Mouse (Mus musculus) right cerebral cortex, adult 18-20 months (tissue): ENCODE measurements around the gene Col6a2.

Experiments
- DNase-seq: peaks from one replicate; pipeline ENCODE4 v3.0.0; 2022; ENCODE audit warnings: mixed read lengths

Gene Col6a2

DNA sequence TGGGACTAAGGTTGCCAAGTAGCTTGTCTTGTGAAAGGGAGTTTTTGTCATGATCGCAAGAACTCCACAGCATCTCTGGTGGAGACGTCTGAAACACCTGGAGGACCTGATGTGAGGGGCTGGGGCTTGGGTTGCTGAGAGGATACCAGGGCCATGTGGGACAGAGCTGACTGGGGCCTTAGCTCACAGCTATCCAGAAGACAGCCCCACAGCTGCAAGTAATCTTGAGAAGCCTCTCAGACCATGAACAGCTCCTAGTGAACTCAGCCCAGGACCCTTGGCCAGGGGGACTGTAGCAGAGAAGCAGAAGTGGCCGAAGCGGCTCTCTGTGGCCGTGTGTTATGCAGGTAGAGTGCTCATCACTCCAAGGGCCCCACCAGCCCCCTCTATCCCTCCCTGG is 11.2 kb upstream of the Col6a2 start:
- no peak for DNase-seq

DNA sequence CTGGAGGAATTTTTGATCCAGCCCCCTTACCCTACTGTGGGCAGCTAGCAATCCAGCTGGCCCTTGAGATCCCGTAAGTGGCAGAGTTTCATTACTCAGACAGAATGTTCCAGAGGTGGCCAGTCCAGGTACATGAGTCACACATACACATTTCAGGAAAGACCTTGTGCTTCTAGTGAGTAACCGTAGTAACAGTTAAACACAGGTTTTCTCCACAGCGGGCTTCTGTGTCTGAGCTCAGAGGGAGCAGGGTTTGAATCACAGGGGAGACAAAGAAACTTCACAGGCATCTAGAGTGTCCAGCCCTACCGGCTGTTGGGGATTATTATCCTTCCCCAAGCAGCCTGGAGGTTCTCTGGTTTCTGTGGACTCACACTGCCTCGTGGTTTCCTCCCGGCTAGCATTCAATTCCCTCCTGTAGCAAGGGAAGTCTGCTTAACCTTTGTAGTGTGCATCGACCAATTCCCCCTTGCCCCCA is 10.7 kb upstream of the Col6a2 start:
- no peak for DNase-seq

DNA sequence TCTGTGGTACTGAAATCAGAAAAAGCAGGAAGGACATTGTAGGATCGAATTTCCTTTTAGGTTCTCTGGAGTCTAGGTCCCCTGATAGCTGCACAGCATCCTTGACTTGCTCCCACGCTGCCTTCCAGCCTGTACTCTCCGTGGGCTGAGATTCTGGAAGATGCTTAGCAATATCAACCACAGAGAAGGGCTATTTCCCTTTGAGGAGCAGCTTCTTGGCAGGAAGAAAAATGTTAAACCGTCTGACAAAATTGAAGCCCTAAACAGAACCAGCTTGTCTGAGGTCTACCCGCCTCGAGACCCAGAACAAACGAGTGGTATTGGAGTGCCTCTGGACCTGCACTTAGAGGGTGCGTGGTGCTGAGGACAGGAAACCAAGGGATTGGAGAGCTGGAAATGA is 9.2 kb upstream of the Col6a2 start:
- DNase-seq = peak; percentile 69

DNA sequence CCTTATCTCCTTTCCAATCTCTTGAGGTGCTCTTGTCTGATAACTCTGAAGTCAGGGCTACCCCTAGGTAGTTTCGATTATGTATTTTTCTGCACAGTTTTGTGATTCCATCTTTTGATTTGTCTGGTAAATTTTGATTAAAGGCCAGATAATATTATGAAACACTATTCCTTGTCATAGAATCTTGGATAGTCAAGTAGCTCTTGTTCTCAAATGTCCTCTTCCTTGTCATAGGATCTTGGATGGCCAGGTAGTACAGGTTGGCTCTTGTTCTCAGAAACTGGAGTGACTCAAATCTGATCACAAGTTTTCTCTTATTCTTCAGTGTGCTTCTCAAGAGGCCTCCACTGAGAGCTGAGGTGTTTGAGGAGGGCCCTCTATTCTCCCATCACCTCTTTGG is 7.2 kb upstream of the Col6a2 start:
- no peak for DNase-seq

DNA sequence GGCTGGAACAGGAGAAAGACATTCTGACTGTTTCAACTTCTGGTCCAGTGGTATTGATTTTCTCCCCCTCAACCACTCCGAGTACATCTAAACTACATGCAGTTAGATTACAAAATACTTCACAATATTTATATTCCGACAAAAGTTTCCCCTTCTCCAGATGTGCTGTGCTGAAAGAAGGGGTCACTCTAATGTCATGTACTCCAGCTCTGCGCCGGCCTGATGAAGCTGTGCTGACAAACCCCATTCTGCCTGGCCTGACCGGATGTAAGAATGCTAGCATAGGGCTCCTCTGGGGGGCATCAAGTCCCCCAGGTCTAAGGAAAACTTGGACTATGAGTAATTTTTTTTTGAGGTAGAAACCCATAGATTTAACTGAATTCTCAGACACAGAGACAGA is 4.3 kb upstream of the Col6a2 start:
- DNase-seq = no peak

DNA sequence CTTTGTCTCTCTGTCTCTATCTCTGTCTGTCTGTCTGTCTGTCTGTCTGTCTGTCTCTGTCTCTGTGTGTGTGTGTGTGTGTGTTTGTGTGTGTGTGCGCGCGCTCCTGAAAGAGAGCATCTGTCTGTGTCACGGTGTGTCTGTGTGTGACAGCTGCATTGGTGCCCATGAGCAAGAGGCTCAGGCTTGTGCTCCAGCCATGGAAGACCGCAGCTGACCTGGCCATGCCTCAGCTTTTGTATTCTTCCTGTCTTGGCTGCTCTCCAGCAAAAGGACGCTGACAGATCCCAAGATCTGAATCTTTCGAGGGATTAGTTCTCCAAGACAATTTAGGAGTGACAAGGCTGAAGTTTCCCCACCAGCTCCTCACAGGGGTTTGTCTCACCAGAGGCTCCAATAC is 1.5 kb upstream of the Col6a2 start:
- DNase-seq = no peak

DNA sequence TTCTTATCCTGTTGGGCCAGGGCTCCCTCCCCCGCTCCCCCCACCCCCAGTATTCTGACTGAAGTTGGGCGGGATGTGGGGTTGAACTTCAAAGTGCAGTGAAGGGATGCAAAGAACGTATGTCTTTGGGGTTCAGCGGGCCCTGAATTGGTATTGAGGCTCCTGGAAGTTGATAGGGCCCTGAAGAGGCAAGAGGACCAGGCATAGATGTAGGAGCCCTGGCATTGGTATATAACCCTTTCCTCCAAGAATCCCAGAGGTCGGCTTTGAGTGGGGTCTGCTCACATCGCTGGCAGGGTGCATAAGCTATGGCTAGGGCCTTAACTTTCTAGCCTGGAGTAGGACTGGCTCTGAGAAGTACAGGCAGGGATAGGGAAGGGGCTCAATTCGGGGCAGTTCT is 304 bp upstream of the Col6a2 start:
- no peak for DNase-seq

DNA sequence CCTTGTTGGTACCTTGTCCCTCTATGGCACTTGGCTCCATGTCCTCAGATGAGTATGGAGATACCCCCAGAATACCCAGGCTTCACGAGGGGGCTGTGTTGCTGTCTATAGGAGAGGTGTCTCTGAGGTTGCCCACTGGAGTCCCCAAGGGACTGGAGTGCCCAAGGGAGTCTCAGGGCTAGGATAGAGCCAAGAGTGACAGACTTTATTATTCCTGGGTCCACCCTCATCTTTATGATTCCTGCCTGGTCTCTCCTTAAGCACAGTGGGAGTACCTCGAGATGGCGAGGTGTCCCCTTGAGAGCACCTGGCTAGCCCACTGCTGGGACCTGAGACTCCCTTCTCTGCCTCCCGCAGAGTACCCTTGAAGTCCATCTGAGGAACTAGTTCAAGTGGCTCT is 1.0 kb downstream of the Col6a2 start:
- no peak for DNase-seq

DNA sequence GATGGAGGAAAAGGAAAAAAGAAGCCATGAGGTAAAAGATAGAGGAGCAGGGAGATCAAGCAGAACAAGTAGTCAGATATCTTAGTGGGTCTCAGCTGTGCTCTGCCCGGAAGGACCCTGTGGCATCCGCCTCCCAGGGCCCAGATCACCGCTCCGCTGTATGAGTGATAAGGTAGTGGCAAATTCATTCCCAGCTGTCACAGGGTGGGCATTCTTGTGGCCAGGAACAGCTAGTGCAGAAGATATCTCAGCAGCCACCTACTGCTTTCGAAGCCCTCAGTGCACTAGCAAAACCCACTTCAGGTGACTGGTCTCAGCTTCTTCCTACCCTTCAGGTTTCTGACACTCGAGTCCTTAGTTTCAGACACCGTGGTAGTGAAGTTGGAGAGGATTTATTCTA is 11.0 kb downstream of the Col6a2 start:
- no peak for DNase-seq

DNA sequence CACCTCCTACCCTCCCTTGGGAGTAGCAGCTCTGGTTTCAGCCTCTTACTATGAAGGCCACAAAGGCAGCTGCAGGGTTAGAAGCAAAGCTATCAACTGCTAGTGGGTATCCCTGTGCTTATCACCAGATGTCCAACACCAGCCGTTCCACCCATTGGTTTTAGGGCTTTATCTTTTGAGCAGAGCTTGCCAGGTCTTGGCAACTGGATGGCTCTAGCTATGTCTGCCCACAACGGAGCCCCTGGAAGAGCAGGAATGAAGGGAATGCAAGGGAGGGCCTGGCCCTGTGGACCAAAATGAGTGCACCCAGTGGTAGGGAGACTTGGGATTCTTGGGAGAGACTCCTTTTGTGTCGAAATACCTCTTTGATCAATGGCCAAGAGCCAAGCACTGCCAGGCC is 20.7 kb downstream of the Col6a2 start:
- no peak for DNase-seq

DNA sequence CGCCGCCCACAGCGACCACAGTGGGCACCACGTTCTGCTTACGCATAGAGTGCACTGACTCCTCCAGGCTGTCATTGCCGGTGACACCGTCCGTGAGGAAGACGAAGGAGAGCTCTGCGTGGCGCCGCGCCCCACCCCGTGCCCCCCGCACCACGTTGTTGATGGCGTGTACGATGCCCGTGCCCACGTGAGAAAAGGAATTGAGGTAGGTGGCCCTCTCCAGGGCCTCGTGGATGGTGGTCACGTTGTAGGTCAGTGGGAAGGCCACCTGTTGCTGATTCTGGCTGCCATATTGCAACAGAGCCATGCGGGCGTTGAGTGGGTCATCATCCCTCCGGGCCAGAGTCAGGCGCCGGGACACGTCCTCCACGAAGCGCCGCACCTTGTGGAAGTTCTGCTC is 27.1 kb downstream of the Col6a2 start:
- DNase-seq = no peak

DNA sequence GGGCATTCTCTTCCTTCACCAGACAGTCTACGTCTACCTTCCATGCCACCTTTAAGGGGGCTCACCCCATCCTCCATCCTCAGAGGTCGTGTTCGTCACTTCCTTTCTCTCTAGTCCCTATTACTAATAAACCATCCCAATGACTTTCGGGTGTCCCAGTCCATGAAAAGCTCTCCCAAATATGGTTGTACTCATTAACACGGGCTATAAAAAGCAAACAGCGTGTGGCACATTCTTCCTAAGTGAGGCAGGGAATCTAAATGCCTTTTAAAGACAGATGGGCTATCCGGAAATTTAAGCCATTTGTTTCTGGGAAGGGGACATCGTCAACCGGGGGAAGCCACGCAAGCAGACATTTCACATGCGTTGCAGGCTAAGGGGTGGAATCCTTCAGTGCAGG is 33.2 kb downstream of the Col6a2 start:
- no peak for DNase-seq

DNA sequence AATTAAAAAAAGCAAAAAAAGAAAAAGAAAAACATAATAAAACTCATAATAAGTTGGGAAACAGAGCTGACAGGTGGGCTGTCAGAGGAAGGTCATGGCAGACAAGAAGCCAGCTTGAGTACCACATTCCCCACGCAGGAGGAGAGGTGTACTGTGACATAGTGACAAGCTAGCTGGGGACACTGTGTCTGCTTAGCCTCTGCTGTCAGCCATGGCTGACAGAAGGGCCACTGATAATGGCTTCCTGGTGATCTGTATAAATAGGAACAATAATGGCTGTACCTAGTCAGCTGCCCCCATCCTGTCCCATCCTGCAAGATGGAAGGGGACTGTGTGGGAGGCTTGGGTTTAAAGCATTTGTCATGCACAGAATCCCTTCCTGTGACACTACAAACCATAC is 37.2 kb downstream of the Col6a2 start:
- DNase-seq = no peak

DNA sequence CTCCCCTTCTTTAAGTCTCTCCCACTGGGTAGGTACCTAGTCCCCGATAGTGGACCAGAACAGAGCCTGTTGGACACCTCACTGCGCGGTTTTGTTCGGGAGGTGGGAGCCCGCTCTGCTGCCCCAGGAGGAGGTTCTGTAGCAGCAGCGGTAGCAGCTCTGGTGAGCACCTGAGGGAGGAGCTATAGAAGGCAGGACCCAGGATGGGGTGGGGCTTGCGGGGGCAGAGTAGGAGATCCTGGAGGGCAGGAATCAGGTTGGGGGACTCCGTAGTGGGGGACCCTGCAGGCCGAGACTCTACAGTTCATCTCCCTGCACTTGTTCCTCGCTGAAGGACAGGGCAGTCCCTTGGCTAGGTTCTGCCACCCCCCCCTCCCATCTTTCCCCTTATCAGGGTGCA is 39.3 kb downstream of the Col6a2 start:
- no peak for DNase-seq

DNA sequence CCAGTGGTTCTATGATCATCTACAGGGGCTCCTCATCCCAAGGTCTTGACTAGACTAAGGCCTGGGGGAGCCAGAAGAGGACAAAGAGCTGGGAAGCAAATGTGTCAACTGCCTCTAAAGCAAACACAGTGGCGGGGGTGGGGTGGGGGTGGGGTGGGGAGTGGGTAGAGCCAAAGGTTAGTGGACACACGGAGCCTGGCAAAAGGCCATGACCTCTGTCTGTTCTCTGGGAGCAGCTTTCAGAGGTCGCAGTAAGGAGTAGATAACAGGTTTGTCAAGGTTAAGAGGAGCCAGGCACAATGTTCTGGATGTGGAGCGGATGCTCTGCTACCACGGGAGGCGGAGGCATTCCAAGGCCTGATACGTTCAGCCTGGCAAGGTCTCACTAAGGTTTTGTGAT is 46.5 kb downstream of the Col6a2 start:
- no peak for DNase-seq

DNA sequence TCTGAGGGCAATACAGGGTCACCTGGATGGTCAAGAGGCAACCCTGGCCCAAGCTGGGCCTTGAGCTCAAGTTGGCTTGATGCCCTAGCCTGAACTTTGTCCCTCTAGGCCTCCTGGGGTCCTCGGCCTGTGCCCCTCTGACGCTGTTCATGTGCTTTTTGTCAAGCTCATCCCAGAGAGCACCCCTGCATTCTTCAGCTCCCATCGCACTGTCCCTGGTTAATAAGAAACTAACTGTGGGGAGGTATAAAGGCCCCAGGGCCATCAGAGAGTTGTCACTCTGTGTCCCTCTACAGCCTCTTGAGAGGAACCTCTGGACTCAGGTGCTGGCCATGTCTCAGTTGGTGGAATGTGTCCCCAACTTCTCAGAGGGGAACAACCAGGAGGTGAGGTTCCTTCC is 48.1 kb downstream of the Col6a2 start, which contains the start of gene Ftcd:
Gene Ftcd, plus strand, starts transcription at position 275 of the 400 bp plus-strand sequence.
- DNase-seq = no peak

DNA sequence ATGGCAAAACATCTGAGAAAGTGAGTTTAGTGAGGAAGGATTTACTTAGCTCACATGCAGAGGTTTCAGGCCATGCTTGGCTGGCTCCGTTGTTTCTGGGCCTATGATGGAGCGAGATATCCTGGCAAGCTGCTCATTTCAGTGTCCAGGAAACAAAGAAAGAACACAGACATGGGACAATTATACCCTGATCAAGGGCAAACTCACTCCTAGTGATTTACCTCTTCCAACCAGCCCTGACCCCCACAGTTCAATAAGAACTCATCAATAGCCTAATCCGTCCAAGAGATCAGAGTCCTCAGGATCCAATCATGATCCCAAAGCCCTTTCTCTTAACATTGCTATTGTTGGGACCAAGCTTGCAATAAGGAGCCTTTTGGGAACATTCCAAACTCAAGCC is 51.3 kb downstream of the Col6a2 start:
- DNase-seq = no peak

DNA sequence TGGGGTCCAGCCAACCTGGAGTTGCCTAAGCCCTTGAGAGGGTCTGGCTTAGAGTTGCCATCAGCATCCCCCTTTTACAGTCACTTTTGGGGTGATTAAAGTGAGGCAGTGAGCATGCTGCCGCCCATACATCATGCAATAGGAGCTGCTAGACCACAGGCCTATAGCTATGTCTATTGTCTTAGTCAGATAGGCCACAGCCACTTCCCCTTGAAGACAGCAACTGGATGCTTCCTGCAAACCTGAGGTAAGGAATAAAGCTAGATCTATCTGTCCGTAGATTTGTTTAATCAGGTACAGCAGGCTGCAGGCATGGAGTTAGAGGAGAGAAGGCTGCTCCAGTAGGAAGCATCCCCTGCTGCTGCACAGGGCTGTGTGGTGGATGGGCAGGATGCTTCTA is 52.4 kb downstream of the Col6a2 start:
- no peak for DNase-seq

DNA sequence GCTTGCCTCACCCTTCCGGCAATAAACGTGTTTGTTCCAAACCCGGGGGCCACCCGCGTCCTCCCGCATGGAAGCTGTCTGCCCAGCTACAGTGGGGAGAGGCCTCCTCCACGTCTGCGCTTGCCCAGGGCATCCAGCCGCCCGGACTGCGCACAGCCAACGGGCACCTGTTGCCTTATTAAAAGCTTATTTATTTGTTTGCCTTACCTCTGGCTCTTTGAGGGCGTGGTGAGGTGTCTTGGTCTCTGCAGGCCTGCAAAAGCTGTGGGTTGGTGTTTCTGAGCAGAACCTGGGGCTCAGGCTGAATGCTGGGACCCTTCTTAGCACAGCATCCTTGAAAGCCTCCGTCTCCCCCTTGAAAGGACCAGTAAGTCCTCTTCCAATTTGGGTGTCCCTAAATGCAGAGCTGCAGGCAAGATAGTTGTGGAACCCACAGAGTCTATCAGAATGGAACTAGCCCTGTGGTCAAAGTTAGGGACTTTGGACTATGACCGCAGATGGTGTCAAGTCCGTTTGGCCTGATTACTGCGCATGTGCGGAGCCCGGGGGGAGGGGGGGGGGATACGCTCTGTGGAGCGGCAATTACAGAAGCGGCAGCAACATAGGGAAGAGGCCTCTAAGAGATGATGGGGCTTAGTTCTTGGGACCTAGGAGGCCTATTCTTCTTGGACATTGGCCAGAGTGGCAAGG is 53.3 kb downstream of the Col6a2 start:
- DNase-seq = no peak

DNA sequence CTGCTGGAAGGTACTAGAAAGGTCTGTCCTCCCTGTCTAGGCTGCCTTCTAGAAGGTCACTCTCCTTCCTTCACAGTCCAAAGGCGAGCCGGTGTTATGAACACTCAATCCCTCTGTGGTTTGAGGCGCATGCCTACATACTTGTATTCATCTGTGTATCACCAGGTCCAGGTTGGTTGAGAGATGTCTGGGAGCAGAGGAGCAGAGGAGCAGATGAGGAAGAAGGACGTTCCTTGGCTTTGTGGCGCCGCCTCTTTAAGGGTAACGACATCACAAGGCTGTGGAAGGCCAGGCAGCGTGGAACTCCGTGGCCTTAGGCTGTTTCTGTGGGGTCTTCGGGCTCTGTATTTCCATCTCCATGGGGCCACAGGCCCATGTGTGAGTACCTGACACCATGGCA is 61.5 kb downstream of the Col6a2 start, which contains the start of gene Spatc1l:
Gene Spatc1l, plus strand, starts transcription at position 301 of the 400 bp plus-strand sequence.
- no peak for DNase-seq

DNA sequence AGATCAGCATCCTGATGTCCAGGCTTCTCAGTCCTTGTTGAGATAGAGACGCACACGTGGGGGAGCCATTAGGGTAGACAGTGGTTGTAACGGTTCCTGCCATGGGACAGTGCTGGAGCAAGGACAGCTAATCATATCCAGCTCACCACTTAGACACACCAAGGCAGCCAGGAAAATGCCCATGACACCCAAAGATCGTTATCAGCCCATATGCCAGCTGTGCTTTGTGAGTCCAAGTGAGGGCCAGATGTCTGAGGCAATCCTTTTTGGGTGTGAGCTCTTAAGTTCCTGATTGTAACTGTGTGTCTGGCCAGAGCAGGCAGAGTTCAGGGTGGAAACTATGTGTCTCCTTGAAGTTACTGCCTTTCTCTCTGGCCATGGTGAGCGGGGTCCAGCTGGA is 69.4 kb downstream of the Col6a2 start:
- DNase-seq = no peak

DNA sequence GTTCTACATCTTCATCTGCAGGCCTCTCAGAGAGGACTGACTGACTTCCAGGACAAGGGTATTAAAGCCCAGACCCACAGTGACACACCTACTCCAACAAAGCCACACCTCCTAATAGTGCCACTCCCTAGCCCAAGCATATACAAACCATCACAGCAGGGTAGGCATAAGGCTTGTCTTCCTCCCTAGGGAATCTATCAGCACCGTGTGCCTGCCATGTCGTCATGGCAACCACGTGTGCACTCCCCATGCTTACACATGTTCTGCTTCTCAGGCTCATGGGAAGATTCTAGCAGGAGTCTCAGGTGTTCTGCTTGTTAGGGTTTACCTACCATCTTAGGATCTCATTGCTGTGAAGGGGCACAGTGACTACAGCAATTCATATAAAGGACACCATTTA is 71.9 kb downstream of the Col6a2 start:
- DNase-seq = no peak

DNA sequence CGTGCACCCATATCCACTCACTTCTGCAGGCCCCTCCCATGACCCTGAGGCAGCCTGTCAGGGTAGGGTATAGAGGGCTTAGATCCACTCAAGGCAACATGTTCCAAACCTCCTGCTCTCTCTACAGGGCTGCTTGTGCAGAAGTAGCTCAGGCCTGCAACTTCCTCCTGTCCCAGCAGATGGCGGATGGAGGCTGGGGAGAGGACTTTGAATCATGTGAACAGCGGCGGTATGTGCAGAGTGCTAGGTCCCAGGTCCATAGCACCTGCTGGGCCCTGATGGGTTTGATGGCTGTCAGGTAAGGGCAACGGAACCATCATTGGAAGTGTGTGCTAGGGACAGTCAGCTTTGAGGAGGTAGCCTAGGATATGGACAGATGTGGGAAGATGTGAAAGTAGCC is 73.0 kb downstream of the Col6a2 start:
- DNase-seq = no peak

DNA sequence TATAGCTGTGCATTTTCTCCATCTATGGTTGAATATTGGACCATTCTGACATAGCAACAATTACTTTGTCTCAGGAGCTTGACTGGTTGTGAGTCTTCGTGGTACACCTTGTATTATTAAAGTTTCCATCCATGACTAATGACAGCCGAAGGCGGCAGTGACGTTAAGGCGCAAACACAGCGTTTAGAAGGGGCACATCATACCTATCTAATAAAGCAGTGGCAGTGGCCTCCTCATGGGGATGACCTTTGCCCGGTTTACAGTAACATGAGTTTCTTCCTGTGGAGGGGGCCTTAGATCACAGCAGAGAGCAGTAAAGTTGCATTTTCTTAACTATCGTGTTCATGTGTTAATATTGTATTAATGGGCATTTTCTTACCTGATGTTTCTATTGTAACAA is 75.2 kb downstream of the Col6a2 start:
- DNase-seq = no peak

DNA sequence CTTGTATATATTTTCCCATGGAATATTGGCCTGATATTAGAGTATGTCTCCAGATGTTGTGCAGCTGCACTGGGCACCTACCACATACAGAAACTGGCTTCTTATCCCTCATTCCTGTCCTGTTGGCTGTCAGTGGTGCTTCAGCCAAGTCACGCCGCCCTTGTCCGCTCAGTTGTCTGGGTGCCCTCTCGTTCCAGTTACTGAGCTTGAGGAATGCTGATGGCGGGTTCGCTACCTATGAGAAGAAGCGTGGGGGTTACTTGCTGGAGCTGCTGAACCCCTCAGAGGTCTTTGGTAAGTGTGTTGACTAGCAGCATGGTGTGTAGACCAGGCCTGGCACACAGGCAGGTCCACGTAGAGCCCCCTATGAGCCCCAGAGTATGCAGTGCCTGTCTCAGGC is 76.9 kb downstream of the Col6a2 start:
- DNase-seq = no peak
